Mouse (Mus musculus) hindbrain, embryonic 12.5 days (tissue): ENCODE measurements at regions not wholly inside any gene's neighbourhood (a gene's known extent, or its start where the extent isn't known, plus 50 kb on each side); places are given as distances from the start of the nearest gene placed in this dataset.
A peak's percentile ranks its signal among the peaks of the same experiment; 100 is the strongest.

Experiments
- ATAC-seq: fragments of 200-750 bp; cut with Nextera tagmentation; 2 replicates; pipeline ENCODE4 v1.8.0; 2017; ENCODE audit warnings: moderate TSS enrichment; ENCODE audit not compliant: low FRiP score
- H3K27ac ChIP-seq: fragments of 300-500 bp; sonication (generic); 2 replicates; pipeline ENCODE4 v1.5.1; 2016; ENCODE audit warnings: mild to moderate bottlenecking
- H3K27me3 ChIP-seq: fragments of 300-500 bp; sonication (generic); 2 replicates; pipeline ENCODE4 v1.6.1; 2016; ENCODE audit warnings: mild to moderate bottlenecking
- H3K36me3 ChIP-seq: fragments of 300-500 bp; sonication (generic); 2 replicates; pipeline ENCODE4 v1.6.1; 2016; ENCODE audit warnings: mild to moderate bottlenecking
- H3K4me1 ChIP-seq: fragments of 300-500 bp; sonication (generic); 2 replicates; pipeline ENCODE4 v1.6.1; 2016
- H3K4me2 ChIP-seq: fragments of 300-500 bp; sonication (generic); replicated peaks from 2 replicates; pipeline ENCODE4 v1.6.1; 2016; ENCODE audit warnings: mild to moderate bottlenecking
- H3K4me3 ChIP-seq: fragments of 300-500 bp; sonication (generic); 2 replicates; pipeline ENCODE4 v1.5.1; 2016; ENCODE audit warnings: mild to moderate bottlenecking
- H3K9ac ChIP-seq: fragments of 300-500 bp; sonication (generic); 2 replicates; pipeline ENCODE4 v1.6.1; 2016; ENCODE audit warnings: mild to moderate bottlenecking, moderate library complexity
- H3K9me3 ChIP-seq: fragments of 300-500 bp; sonication (generic); replicated peaks from 2 replicates; pipeline ENCODE4 v1.6.1; 2016; ENCODE audit warnings: mild to moderate bottlenecking
- WGBS: fragments of 180-500 bp; shearing (Covaris S2); methylation state at CpG from one replicate; pipeline ENCODE4 v1.1.7; 2016; 5-methylcytosine and 5-hydroxymethylcytosine counted together

DNA sequence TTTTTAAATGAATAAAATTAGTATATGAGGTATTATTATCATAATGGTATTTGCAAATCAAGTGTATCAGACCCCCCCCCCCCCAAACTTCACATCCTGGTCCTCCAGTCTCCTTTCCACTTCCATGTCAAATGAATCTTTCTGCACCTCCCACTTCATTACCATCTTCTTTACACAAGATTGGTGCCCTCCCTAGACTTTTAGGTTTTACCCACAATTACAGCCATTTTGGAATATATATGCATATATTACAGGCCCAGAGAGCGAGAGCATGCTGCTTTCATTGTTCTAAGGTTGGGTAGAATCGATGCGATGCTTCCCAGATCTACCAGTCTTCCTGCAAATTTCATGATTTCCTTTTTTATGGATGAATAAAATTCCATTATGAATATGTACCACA is 98.8 kb upstream of the Fat3 start:
- H3K4me2 ChIP-seq, result no peak overlapping the region
- no peaks in the 10 kb centered on the region for H3K27me3 ChIP-seq
- whole genome bisulfite sequencing, result 60% methylated on average over 3 of the region's 3 CpGs
- no peak overlapping the region for H3K27ac ChIP-seq
- H3K4me3 ChIP-seq, result no peak overlapping the region
- peaks cover 3% of the 10 kb centered on the region for H3K4me1 ChIP-seq
- no peak overlapping the region for H3K9ac ChIP-seq
- peak; percentile 52; the same call in 1 of the 2 replicates for ATAC-seq
- no peaks in the 10 kb centered on the region for H3K9me3 ChIP-seq
- no peaks in the 10 kb centered on the region for H3K36me3 ChIP-seq

- no peak overlapping the region for H3K4me2 ChIP-seq
- no peak overlapping the region for H3K4me3 ChIP-seq
- no peaks in the 10 kb centered on the region for H3K9me3 ChIP-seq
- no peaks in the 10 kb centered on the region for H3K27me3 ChIP-seq
- H3K36me3 ChIP-seq, result no peaks in the 10 kb centered on the region
- H3K4me1 ChIP-seq, result peaks cover 3% of the 10 kb centered on the region
- peak; percentile 58; the same call in 1 of the 2 replicates for ATAC-seq
- no peak overlapping the region for H3K27ac ChIP-seq
- 26% methylated on average over 2 of the region's 2 CpGs for WGBS
- H3K9ac ChIP-seq, result no peak overlapping the region
Observed at GRCm38 (mm10) chr9:16599075-16599864, 98.2 kb upstream of the Fat3 start.
